Mouse (Mus musculus): ENCODE measurements around the gene Cx3cr1. TPM values are rescaled to one million over a fixed set of nuclear protein-coding genes. Genes with fewer than 3 reads are reported as not detected.

The Cx3cr1 gene
- polyA plus RNA-seq, 1 experiment, result 9.0 TPM

GRCm38 (mm10) chr9:119962216-119962615, 107.5 kb downstream of the Cx3cr1 start:
- no peak overlapping the region for H3K4me3 ChIP-seq (replicated peaks; ENCODE audit: insufficient read depth, low read depth, low read length)
- TF ChIP-seq CTCF (IDR thresholded peaks at IDR 0.05; ENCODE audit: borderline replicate concordance, insufficient read depth, low read depth, low read length) (no peak), POLR2A (IDR thresholded peaks at IDR 0.05; ENCODE audit: borderline replicate concordance, insufficient read depth, low read length) (no peak)
- no peak overlapping the region for H3K27ac ChIP-seq (ENCODE audit: insufficient read depth, low read length)

GRCm38 (mm10) chr9:119958835-119959234, 110.8 kb downstream of the Cx3cr1 start:
- DNase-seq, result no peak
- Histone ChIP-seq H3K4me1 (ENCODE audit: control insufficient read depth, insufficient read depth, low read length) (no peaks in the 10 kb centered on the region), H3K4me3 (replicated peaks; ENCODE audit: insufficient read depth, low read depth, low read length) (no peak overlapping the region), H3K27ac (ENCODE audit: insufficient read depth, low read length) (no peak overlapping the region), H3K27me3 (ENCODE audit: control insufficient read depth, insufficient read depth, low read length) (no peaks in the 10 kb centered on the region)
- 88% methylated on average over 9 of the region's 9 CpGs for WGBS
- TF ChIP-seq CTCF (IDR thresholded peaks at IDR 0.05; ENCODE audit: borderline replicate concordance, insufficient read depth, low read depth, low read length) (no peak), POLR2A (IDR thresholded peaks at IDR 0.05; ENCODE audit: borderline replicate concordance, insufficient read depth, low read length) (no peak)

More at GRCm38 (mm10) chr9:119962216-119962615, 107.5 kb downstream of the Cx3cr1 start:
- no peaks in the 10 kb centered on the region for H3K4me1 ChIP-seq (ENCODE audit: control insufficient read depth, insufficient read depth, low read length)
- WGBS, result 77% methylated on average over 4 of the region's 4 CpGs
- H3K27me3 ChIP-seq (ENCODE audit: control insufficient read depth, insufficient read depth, low read length), result no peaks in the 10 kb centered on the region
- DNase-seq, result no peak

- no peak for DNase-seq
- Histone ChIP-seq H3K4me1 (ENCODE audit: control insufficient read depth, insufficient read depth, low read length) (no peaks in the 10 kb centered on the region), H3K27me3 (ENCODE audit: control insufficient read depth, insufficient read depth, low read length) (no peaks in the 10 kb centered on the region), H3K27ac (ENCODE audit: insufficient read depth, low read length) (no peak overlapping the region), H3K4me3 (replicated peaks; ENCODE audit: insufficient read depth, low read depth, low read length) (no peak overlapping the region)
- TF ChIP-seq CTCF (IDR thresholded peaks at IDR 0.05; ENCODE audit: borderline replicate concordance, insufficient read depth, low read depth, low read length) (no peak), POLR2A (IDR thresholded peaks at IDR 0.05; ENCODE audit: borderline replicate concordance, insufficient read depth, low read length) (no peak)
- 93% methylated on average over 9 of the region's 9 CpGs for WGBS
Observed at GRCm38 (mm10) chr9:119951388-119951787, 118.3 kb downstream of the Cx3cr1 start.

GRCm38 (mm10) chr9:119950434-119950833, 119.2 kb downstream of the Cx3cr1 start:
- Histone ChIP-seq H3K4me3 (replicated peaks; ENCODE audit: insufficient read depth, low read depth, low read length) (no peak overlapping the region), H3K27ac (ENCODE audit: insufficient read depth, low read length) (no peak overlapping the region), H3K4me1 (ENCODE audit: control insufficient read depth, insufficient read depth, low read length) (no peaks in the 10 kb centered on the region), H3K27me3 (ENCODE audit: control insufficient read depth, insufficient read depth, low read length) (no peaks in the 10 kb centered on the region)
- TF ChIP-seq CTCF (IDR thresholded peaks at IDR 0.05; ENCODE audit: borderline replicate concordance, insufficient read depth, low read depth, low read length) (no peak), POLR2A (IDR thresholded peaks at IDR 0.05; ENCODE audit: borderline replicate concordance, insufficient read depth, low read length) (no peak)
- DNase-seq, result no peak
- WGBS, result 25% methylated on average over 6 of the region's 6 CpGs

- no peak for TF ChIP-seq CTCF (IDR thresholded peaks at IDR 0.05; ENCODE audit: borderline replicate concordance, insufficient read depth, low read depth, low read length)
- no peak for TF ChIP-seq POLR2A (IDR thresholded peaks at IDR 0.05; ENCODE audit: borderline replicate concordance, insufficient read depth, low read length)
- Histone ChIP-seq H3K4me1 (ENCODE audit: control insufficient read depth, insufficient read depth, low read length) (no peaks in the 10 kb centered on the region), H3K4me3 (replicated peaks; ENCODE audit: insufficient read depth, low read depth, low read length) (no peak overlapping the region), H3K27me3 (ENCODE audit: control insufficient read depth, insufficient read depth, low read length) (no peaks in the 10 kb centered on the region), H3K27ac (ENCODE audit: insufficient read depth, low read length) (no peak overlapping the region)
- DNase-seq, result no peak
- 45% methylated on average over 3 of the region's 3 CpGs for WGBS
Observed at GRCm38 (mm10) chr9:119948804-119949203, 120.9 kb downstream of the Cx3cr1 start.

GRCm38 (mm10) chr9:119945173-119945900, 124.3 kb downstream of the Cx3cr1 start:
- WGBS, result 73% methylated on average over 12 of the region's 12 CpGs
- DNase-seq, result no peak
- Histone ChIP-seq H3K4me1 (ENCODE audit: control insufficient read depth, insufficient read depth, low read length) (peaks cover 3% of the 10 kb centered on the region; the same call in 1 of the 2 replicates), H3K27me3 (ENCODE audit: control insufficient read depth, insufficient read depth, low read length) (no peaks in the 10 kb centered on the region), H3K4me3 (replicated peaks; ENCODE audit: insufficient read depth, low read depth, low read length) (no peak overlapping the region), H3K27ac (ENCODE audit: insufficient read depth, low read length) (no peak overlapping the region)
- no peak for TF ChIP-seq POLR2A (IDR thresholded peaks at IDR 0.05; ENCODE audit: borderline replicate concordance, insufficient read depth, low read length)
- no peak; the same call in 1 of the 2 replicates for TF ChIP-seq CTCF (IDR thresholded peaks at IDR 0.05; ENCODE audit: borderline replicate concordance, insufficient read depth, low read depth, low read length)

GRCm38 (mm10) chr9:119943326-119943725, 126.4 kb downstream of the Cx3cr1 start:
- 78% methylated on average over 1 of the region's 1 CpGs for WGBS
- no peak overlapping the region for H3K4me3 ChIP-seq (replicated peaks; ENCODE audit: insufficient read depth, low read depth, low read length)
- H3K4me1 ChIP-seq (ENCODE audit: control insufficient read depth, insufficient read depth, low read length), result peaks cover 3% of the 10 kb centered on the region; the same call in 1 of the 2 replicates
- no peak overlapping the region for H3K27ac ChIP-seq (ENCODE audit: insufficient read depth, low read length)
- no peak for DNase-seq
- TF ChIP-seq CTCF (IDR thresholded peaks at IDR 0.05; ENCODE audit: borderline replicate concordance, insufficient read depth, low read depth, low read length) (no peak), POLR2A (IDR thresholded peaks at IDR 0.05; ENCODE audit: borderline replicate concordance, insufficient read depth, low read length) (no peak)
- no peaks in the 10 kb centered on the region for H3K27me3 ChIP-seq (ENCODE audit: control insufficient read depth, insufficient read depth, low read length)

- H3K27ac ChIP-seq (ENCODE audit: insufficient read depth, low read length), result no peak overlapping the region
- H3K4me1 ChIP-seq (ENCODE audit: control insufficient read depth, insufficient read depth, low read length), result peaks cover 8% of the 10 kb centered on the region; the same call in 1 of the 2 replicates
- H3K27me3 ChIP-seq (ENCODE audit: control insufficient read depth, insufficient read depth, low read length), result no peaks in the 10 kb centered on the region
- DNase-seq, result peak; percentile 56 to 63
- TF ChIP-seq POLR2A (IDR thresholded peaks at IDR 0.05; ENCODE audit: borderline replicate concordance, insufficient read depth, low read length), result no peak
- no peak for TF ChIP-seq CTCF (IDR thresholded peaks at IDR 0.05; ENCODE audit: borderline replicate concordance, insufficient read depth, low read depth, low read length)
- H3K4me3 ChIP-seq (replicated peaks; ENCODE audit: insufficient read depth, low read depth, low read length), result no peak overlapping the region
- 21% methylated on average over 14 of the region's 14 CpGs for WGBS
Observed at GRCm38 (mm10) chr9:119941861-119942260, 127.8 kb downstream of the Cx3cr1 start.
